Mouse (Mus musculus) megakaryocyte, embryonic 14.5 days (primary cell): ENCODE results near the gene Olfr889. TPM values are rescaled to one million over a fixed set of nuclear protein-coding genes. Genes with fewer than 3 reads are reported as not detected.
"Not testable (repeated sequence)": the region's sequence is repeated elsewhere in the genome, so short reads cannot be mapped to it uniquely, and the experiment has no call there.

Source experiments
- H3K27me3 ChIP-seq: replicated peaks from 2 replicates; pipeline ENCODE3; 2012; ENCODE audit warnings: inconsistent platforms
- H3K36me3 ChIP-seq: replicated peaks from 2 replicates; pipeline ENCODE3; 2012; ENCODE audit warnings: low read length, inconsistent platforms, mixed read lengths
- H3K4me1 ChIP-seq: 2 replicates; pipeline ENCODE4 v1.6.1; 2012; ENCODE audit warnings: inconsistent platforms
- H3K4me3 ChIP-seq: replicated peaks from 2 replicates; pipeline ENCODE3; 2012; ENCODE audit warnings: moderate library complexity, mild to moderate bottlenecking, inconsistent platforms
- H3K9me3 ChIP-seq: 2 replicates; pipeline ENCODE4 v1.6.1; 2012; ENCODE audit warnings: inconsistent platforms
- FLI1 ChIP-seq: IDR thresholded peaks from 2 replicates; pipeline ENCODE4 v1.6.1; 2012; ENCODE audit warnings: low read length, inconsistent platforms, mixed read lengths
- GATA1 ChIP-seq: IDR thresholded peaks from 3 replicates; pipeline ENCODE4 v1.6.1; 2012; ENCODE audit warnings: mixed read lengths, low read length, inconsistent platforms, borderline replicate concordance
- polyA plus RNA-seq: library from polyadenylated mRNA; stranded (reverse); fragments of >175 nt; gene quantifications from 2 replicates; pipeline ENCODE4 v1.2.3, GENCODE M21; 2012; ENCODE audit warnings: low replicate concordance; ENCODE audit not compliant: insufficient read depth

Olfr889 gene
- not detected in 2 replicates for polyA plus RNA-seq

DNA sequence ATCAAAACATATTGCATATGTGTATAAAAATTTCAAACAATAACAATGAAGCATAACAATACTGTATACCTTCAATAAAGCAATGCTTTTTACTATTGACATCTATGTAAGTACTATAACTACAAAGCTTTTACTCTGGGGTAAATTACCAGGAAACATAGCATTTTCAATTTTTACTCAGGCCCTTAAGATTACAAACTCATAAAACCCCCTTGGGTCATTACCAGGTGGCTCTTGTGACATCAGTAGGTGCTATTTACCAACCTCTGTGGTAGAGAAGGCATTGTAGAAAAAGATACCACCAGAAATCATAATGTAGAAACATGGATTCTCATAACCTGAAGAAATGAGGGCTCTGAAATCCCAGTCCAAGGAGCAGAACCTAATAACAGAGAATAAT, at the start of gene Olfr889:
Gene Olfr889 (plus strand): TSS at position 301 of the 400 bp plus-strand sequence.
- H3K27me3 ChIP-seq = no peaks in the 10 kb centered on the region
- no peak for TF ChIP-seq FLI1
- no peak for TF ChIP-seq GATA1
- H3K4me3 ChIP-seq = no peak within 1 kb of the TSS
- no peaks in the 10 kb centered on the region for H3K9me3 ChIP-seq
- H3K4me1 ChIP-seq = no peaks in the 10 kb centered on the region
- no peaks in the 10 kb centered on the region for H3K36me3 ChIP-seq

DNA sequence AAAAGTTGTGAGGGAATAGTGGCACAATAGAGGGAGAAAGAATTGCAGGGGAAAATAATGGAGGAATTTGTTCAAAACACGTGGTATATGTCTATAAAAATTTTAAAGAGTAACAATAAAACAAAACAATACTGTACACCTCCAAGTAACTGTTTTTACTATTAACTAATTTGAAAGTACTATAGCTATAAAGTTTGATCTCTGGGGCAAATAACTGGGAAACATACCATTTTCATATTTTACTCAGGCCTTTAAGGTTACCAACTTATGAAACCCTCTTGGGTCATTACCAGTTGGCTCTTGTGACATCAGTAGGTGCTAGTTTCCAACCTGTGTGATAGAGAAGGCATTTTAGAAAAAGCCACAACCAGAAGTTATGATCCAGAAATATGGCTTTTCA, 31.2 kb upstream of the Olfr889 start, which contains the start of gene Olfr887:
Gene Olfr887 (plus strand): TSS at position 301 of the 400 bp plus-strand sequence.
- no peak for TF ChIP-seq FLI1
- TF ChIP-seq GATA1 = no peak
- H3K27me3 ChIP-seq = no peaks in the 10 kb centered on the region
- H3K9me3 ChIP-seq = no peaks in the 10 kb centered on the region; the same call in 1 of the 2 replicates
- no peaks in the 10 kb centered on the region for H3K4me1 ChIP-seq
- no peak within 1 kb of the TSS for H3K4me3 ChIP-seq
- H3K36me3 ChIP-seq = no peaks in the 10 kb centered on the region

DNA sequence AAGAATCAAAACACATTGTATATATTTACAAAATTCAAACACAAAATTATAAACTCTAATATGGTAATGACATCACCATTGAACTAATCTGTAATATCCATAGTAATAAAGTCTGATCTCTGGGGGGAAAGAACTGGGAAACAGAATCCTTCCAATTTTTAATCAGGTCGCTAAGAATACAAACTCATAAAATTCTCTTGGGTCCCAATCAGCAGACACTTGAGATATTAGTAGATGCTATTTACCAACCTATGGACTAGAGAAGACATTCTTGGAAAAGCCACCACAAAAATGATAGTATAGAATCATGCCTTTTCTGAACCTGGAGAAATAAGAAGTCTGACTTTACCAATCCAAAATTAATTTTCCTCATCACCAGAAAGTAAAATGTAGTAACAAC, 7.2 kb upstream of the Olfr889 start, which contains the start of gene Olfr888:
Gene Olfr888 (plus strand): TSS at position 301 of the 400 bp plus-strand sequence.
- H3K4me3 ChIP-seq = no peak within 1 kb of the TSS
- no peaks in the 10 kb centered on the region for H3K27me3 ChIP-seq
- no peaks in the 10 kb centered on the region for H3K36me3 ChIP-seq
- no peaks in the 10 kb centered on the region for H3K4me1 ChIP-seq
- TF ChIP-seq FLI1 (no peak), GATA1 (no peak)
- no peaks in the 10 kb centered on the region for H3K9me3 ChIP-seq

DNA sequence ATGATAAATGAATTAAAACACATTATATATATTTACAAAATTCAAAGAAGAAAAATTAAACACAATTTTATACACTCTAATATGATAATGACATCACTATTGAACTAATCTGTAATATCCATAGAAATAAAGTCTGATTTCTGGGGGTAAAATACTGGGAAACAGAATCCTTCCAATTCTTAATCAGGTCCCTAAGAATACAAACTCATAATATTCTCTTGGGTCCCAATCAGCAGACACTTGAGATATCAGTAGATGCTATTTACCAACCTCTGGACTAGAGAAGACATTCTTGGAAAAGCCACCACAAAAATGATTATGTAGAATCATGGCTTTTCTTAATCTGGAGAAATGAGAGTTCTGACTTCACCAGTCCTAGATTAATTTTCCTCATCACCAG, 27.2 kb downstream of the Olfr889 start, which contains the start of gene Olfr890:
Gene Olfr890 (plus strand): TSS at position 301 of the 400 bp plus-strand sequence.
- TF ChIP-seq FLI1 (no peak), GATA1 (no peak)
- Histone ChIP-seq H3K36me3 (no peaks in the 10 kb centered on the region), H3K9me3 (no peaks in the 10 kb centered on the region), H3K27me3 (no peaks in the 10 kb centered on the region), H3K4me3 (no peak within 1 kb of the TSS), H3K4me1 (no peaks in the 10 kb centered on the region)

DNA sequence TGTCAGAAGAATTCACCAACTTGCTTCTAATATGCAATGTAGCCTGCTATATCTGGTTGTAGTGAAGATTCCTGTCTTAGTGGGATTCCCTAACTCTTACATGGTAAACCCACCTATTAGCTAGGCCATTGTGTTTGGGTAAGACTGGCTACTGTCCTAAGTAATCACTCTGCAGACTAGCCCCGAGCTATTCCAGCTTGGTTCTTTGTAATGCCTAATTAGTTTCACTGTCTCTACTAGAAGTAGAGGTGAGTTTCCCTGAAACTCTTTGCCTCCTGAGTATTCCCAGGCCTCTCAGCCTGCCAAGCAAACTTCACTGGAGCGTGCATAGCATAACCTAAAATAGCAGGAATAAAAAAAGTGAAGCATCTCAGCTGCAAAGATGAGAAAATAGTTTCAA, 53.3 kb downstream of the Olfr889 start:
- not testable (repeated sequence) for H3K9me3 ChIP-seq, H3K4me3 ChIP-seq, H3K4me1 ChIP-seq, H3K36me3 ChIP-seq, H3K27me3 ChIP-seq

Other genes starting within 250 kb of the Olfr889 start
- not detected in 2 replicates for gene Olfr145, start 218.5 kb upstream of the Olfr889 start, polyA plus RNA-seq
- gene Olfr878, start 197.4 kb upstream of the Olfr889 start, polyA plus RNA-seq = not detected in 2 replicates
- gene Olfr881, start 123.4 kb upstream of the Olfr889 start, polyA plus RNA-seq = not detected in 2 replicates
- gene Olfr883, start 89.4 kb upstream of the Olfr889 start, polyA plus RNA-seq = not detected in 2 replicates
- 0.03 TPM in 1 of 2 replicates, not detected in the other for gene Olfr884, start 68.6 kb upstream of the Olfr889 start, polyA plus RNA-seq
- gene Olfr885, start 53.9 kb upstream of the Olfr889 start, polyA plus RNA-seq = not detected in 2 replicates
- gene Olfr887, start 31.1 kb upstream of the Olfr889 start, polyA plus RNA-seq = 0.34 TPM in 1 of 2 replicates, not detected in the other
- gene Olfr888, start 7.1 kb upstream of the Olfr889 start, polyA plus RNA-seq = not detected in 2 replicates
- not detected in 2 replicates for gene Olfr890, start 27.3 kb downstream of the Olfr889 start, polyA plus RNA-seq
- not detected in 2 replicates for gene Olfr891, start 65.6 kb downstream of the Olfr889 start, polyA plus RNA-seq
- not detected in 2 replicates for gene Olfr893, start 93.2 kb downstream of the Olfr889 start, polyA plus RNA-seq
- not detected in 2 replicates for gene Olfr894, start 102.9 kb downstream of the Olfr889 start, polyA plus RNA-seq
- gene Olfr143, start 137.6 kb downstream of the Olfr889 start, polyA plus RNA-seq = not detected in 2 replicates
- not detected in 2 replicates for gene Olfr895, start 152.7 kb downstream of the Olfr889 start, polyA plus RNA-seq
- not detected in 2 replicates for gene Olfr896-ps1, start 175.9 kb downstream of the Olfr889 start, polyA plus RNA-seq
- gene Olfr25, start 213.9 kb downstream of the Olfr889 start, polyA plus RNA-seq = not detected in 2 replicates
- gene Olfr898, start 233.2 kb downstream of the Olfr889 start, polyA plus RNA-seq = not detected in 2 replicates